Mouse (Mus musculus): Measurements from ENCODE around the gene Gsx2.

DNA sequence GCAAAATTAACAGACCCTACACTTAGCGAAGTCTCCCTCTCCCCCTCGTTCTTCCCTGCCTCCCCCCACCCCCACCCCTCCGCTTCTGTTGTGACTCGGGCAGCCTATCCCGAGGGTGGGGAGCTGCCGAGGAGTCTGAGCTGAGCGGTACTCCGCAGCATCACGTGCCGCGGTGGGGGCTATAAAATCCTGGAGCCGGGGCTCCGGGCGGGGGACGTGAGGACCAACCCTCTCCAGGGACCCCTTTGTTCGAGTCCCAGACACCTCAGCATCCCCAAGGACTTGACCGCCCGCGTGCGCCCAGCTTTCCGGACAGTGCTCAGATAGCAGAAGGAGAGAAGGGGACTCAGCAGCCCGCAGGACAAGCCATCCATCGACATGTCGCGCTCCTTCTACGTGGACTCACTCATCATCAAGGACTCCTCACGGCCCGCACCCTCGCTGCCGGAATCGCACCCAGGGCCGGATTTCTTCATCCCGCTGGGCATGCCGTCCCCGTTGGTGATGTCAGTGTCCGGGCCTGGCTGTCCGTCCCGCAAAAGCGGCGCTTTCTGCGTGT, at the start of gene Gsx2:
- TF ChIP-seq MAX (IDR thresholded peaks at IDR 0.05; ENCODE audit: low read depth) (no peak), USF1 (IDR thresholded peaks at IDR 0.05; ENCODE audit: low read depth) (no peak), TCF3 (IDR thresholded peaks at IDR 0.05; ENCODE audit: insufficient read length, low read depth) (no peak), POLR2A (IDR thresholded peaks at IDR 0.05; ENCODE audit: insufficient read length, low read depth) (no peak)

Measured in myocyte (in vitro differentiated cells).